Mouse (Mus musculus) limb, embryonic 14.5 days (tissue): ENCODE data around the gene Ddx31. TPM values are rescaled to one million over a fixed set of nuclear protein-coding genes. Genes with fewer than 3 reads are reported as not detected.

Experiments used
- ATAC-seq: fragments of 200-750 bp; cut with Nextera tagmentation; 2 replicates; pipeline ENCODE4 v1.8.0; 2017; ENCODE audit warnings: low read depth, moderate number of reproducible peaks, moderate TSS enrichment; ENCODE audit not compliant: low FRiP score
- DNase-seq: peaks from one replicate; pipeline ENCODE4 v3.0.0-alpha.2; 2015; ENCODE audit warnings: low spot score
- H3K27ac ChIP-seq: fragments of 300-500 bp; sonication (generic); replicated peaks from 2 replicates; pipeline ENCODE4 v1.5.1; 2014; ENCODE audit warnings: low read depth, mild to moderate bottlenecking, low read length, moderate library complexity, mixed read lengths
- H3K27me3 ChIP-seq: fragments of 300-500 bp; sonication (generic); 2 replicates; pipeline ENCODE4 v1.6.1; 2014; ENCODE audit warnings: low read length, mixed read lengths; ENCODE audit not compliant: control insufficient read depth, insufficient read depth
- H3K36me3 ChIP-seq: fragments of 300-500 bp; sonication (generic); 2 replicates; pipeline ENCODE4 v1.6.1; 2014; ENCODE audit warnings: mild to moderate bottlenecking, low read length, moderate library complexity, mixed read lengths; ENCODE audit not compliant: control insufficient read depth, insufficient read depth
- H3K4me1 ChIP-seq: fragments of 300-500 bp; sonication (generic); 2 replicates; pipeline ENCODE4 v1.6.1; 2014; ENCODE audit warnings: antibody characterized with exemption, low read length, mixed read lengths; ENCODE audit not compliant: control insufficient read depth, insufficient read depth
- H3K4me2 ChIP-seq: fragments of 300-500 bp; sonication (generic); replicated peaks from 2 replicates; pipeline ENCODE4 v1.6.1; 2014; ENCODE audit warnings: low read depth, mild to moderate bottlenecking, low read length, moderate library complexity; ENCODE audit not compliant: severe bottlenecking
- H3K4me3 ChIP-seq: fragments of 300-500 bp; sonication (generic); replicated peaks from 2 replicates; pipeline ENCODE4 v1.5.1; 2014; ENCODE audit warnings: low read length
- H3K9ac ChIP-seq: fragments of 300-500 bp; sonication (generic); 2 replicates; pipeline ENCODE4 v1.6.1; 2014; ENCODE audit warnings: mild to moderate bottlenecking, low read depth, low read length, moderate library complexity; ENCODE audit not compliant: severe bottlenecking
- H3K9me3 ChIP-seq: fragments of 300-500 bp; sonication (generic); 2 replicates; pipeline ENCODE4 v1.6.1; 2016; ENCODE audit warnings: low read length; ENCODE audit not compliant: control insufficient read depth
- POLR2A ChIP-seq: fragments of 200-500 bp; IDR thresholded peaks from 2 replicates; pipeline ENCODE4 v1.8.0; 2012; ENCODE audit warnings: inconsistent platforms, mild to moderate bottlenecking, moderate library complexity, borderline replicate concordance; ENCODE audit not compliant: insufficient read depth, insufficient read length; ENCODE audit errors: extremely low read depth
- WGBS: fragments of 180-500 bp; shearing (Covaris S2); extraction: QIAGEN DNeasy Blood & Tissue Kit; methylation state at CpG from one replicate; pipeline ENCODE4 v1.1.7; 2014; 5-methylcytosine and 5-hydroxymethylcytosine counted together
- polyA plus RNA-seq, 2 experiments: library from polyadenylated mRNA; depleted of rRNA in 1 of 2; stranded (reverse) in 1 of 2; unstranded in 1 of 2; fragments of >200 nt; fragmentation: Nextera tagmentation in 1 of 2; extraction: Ambion mirVana in 1 of 2; gene quantifications; 2 replicates each; pipeline versions ENCODE4 v1.2.1 to v1.2.3; 2012 to 2014

The Ddx31 gene
- polyA plus RNA-seq, 2 experiments = 13.1 to 13.3 TPM

DNA sequence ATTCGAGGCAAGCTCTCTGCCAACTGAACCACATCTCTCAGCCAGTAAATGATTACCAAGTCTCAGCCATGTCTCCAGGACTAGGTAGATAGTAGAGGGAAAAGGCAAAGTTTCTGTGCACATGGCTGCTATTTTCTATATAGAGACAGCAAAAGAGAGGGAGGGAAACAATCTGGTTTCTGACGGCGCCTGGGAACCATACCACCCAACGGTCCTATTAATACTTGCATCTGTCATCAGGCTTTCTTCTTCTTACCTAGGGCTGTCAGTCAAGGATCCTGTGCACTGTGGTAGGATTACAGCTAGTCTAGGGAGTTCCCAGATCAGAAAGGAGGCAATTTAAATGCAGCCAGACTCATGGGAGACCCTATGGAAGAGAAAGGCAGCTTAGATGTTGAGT is 21.3 kb upstream of the Ddx31 start:
- Histone ChIP-seq H3K9me3 (no peaks in the 10 kb centered on the region), H3K9ac (no peak overlapping the region), H3K27ac (no peak overlapping the region), H3K4me3 (no peak overlapping the region), H3K4me2 (no peak overlapping the region), H3K4me1 (no peaks in the 10 kb centered on the region), H3K27me3 (no peaks in the 10 kb centered on the region), H3K36me3 (peaks cover 11% of the 10 kb centered on the region)
- DNase-seq (no peak), ATAC-seq (no peak)
- 71% methylated on average over 4 of the region's 4 CpGs for WGBS
- no peak for TF ChIP-seq POLR2A

DNA sequence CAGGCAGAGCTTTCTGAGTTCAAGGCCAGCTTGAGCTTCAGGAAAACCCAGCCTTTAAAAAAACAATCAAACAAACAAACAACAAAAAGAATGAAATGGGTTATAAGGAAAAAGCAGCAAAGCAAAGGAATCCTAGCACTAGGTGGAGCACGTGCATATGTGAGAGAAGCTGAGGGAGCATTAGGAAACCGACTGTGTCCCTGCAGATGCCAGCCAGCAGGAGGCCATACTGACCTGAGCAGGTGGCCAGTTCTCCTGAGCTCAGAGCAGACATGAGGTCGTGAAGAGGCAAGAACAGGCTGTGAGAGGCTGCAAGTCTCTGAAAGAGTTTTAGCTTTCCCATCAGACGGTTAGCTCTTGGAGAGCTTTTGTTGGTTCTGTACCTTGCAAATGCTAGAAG is 10.9 kb upstream of the Ddx31 start:
- DNase-seq (no peak), ATAC-seq (no peak)
- no peaks in the 10 kb centered on the region for H3K27me3 ChIP-seq
- no peaks in the 10 kb centered on the region for H3K4me1 ChIP-seq
- H3K4me3 ChIP-seq = no peak overlapping the region
- peaks cover 96% of the 10 kb centered on the region for H3K36me3 ChIP-seq
- WGBS = 35% methylated on average over 4 of the region's 4 CpGs
- no peak overlapping the region for H3K9ac ChIP-seq
- no peak overlapping the region for H3K27ac ChIP-seq
- H3K4me2 ChIP-seq = no peak overlapping the region
- no peaks in the 10 kb centered on the region for H3K9me3 ChIP-seq
- TF ChIP-seq POLR2A = no peak

DNA sequence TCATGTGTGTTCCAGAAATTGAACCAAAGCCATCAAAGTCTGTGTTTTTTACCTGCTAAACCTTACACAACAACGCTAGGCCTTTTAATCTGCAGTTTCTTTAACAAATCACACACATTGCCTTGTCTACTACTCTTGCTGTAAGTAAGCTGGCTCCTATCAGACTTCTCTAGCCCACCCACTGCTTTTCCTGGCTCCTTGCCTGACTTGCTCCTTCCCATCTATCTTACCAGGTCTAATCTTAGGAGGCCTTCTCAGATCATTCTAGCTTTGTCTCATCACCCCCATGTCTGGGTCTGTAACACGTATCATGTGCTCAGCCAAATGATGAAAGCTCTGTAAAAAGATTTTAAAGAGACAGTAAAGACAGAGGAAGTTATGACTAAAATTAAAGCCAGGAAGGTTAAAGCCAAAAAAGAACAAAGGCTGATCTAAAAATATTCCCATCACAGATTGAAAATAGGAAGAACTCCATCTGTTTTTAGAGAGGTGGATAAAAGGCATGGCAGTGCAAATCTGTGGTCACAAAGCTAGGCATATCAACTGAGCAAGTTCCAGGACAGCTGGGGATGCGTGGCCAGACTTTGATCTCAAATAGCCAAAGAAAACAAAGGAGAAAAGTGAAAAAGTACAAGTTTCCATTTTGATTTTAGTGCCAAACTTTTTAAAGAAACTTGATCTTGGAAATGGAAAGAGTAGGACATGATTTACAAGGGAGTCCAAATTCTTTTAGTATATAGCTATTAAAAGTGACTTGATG is 3.8 kb upstream of the Ddx31 start:
- Histone ChIP-seq H3K9ac (no peak overlapping the region), H3K36me3 (peaks cover 38% of the 10 kb centered on the region), H3K27me3 (no peaks in the 10 kb centered on the region), H3K27ac (no peak overlapping the region), H3K4me3 (no peak overlapping the region), H3K9me3 (no peaks in the 10 kb centered on the region), H3K4me1 (peaks cover 23% of the 10 kb centered on the region), H3K4me2 (no peak overlapping the region)
- TF ChIP-seq POLR2A = no peak
- 71% methylated on average over 3 of the region's 3 CpGs for WGBS
- ATAC-seq = no peak
- DNase-seq = peak; percentile 4

DNA sequence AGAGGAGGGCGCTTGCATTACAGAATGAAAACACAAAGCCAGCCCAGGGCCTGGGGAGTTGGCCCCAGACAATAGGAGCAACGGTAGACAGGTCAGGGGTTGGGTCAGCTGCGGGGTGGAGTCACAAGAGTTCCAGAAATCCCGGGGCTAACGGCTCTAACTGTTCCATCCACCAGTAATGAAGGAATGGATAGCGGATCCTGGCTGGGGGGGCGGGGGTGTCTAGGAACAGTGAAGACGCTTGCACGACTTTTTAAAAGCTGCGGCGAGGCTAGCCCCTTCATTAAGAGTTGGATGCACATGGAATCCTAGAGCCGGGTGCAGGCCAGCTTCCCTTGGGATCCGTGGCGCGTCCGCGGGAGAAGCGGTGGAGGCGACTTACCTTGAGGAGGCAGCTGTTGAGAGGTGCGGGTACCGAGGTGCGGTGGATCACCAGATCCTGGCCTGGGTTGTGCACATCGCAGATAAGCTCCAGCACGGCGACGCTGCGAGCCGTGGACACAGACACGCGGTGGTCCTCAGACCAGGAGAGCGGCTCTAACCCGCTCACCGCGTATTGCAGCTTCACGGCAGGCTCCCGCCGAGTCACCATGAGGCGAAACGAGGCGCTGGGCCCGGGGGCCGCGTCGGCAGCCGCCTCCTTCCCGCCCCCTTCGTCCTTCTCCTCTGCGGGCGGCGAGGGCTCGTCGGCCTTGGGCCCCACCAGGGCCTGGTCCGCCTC is 545 bp upstream of the Ddx31 start:
- no peaks in the 10 kb centered on the region for H3K27me3 ChIP-seq
- peak overlapping the region; percentile 95 for H3K4me2 ChIP-seq
- DNase-seq = no peak
- peak; percentile 48 for ATAC-seq
- peak overlapping the region; percentile 94 for H3K4me3 ChIP-seq
- WGBS = under 1% methylated on average over 34 of the region's 53 CpGs
- peak overlapping the region; percentile 89 for H3K9ac ChIP-seq
- H3K27ac ChIP-seq = peak overlapping the region; percentile 77
- H3K36me3 ChIP-seq = peaks cover 7% of the 10 kb centered on the region
- H3K4me1 ChIP-seq = peaks cover 27% of the 10 kb centered on the region
- H3K9me3 ChIP-seq = no peaks in the 10 kb centered on the region
- TF ChIP-seq POLR2A = no peak

DNA sequence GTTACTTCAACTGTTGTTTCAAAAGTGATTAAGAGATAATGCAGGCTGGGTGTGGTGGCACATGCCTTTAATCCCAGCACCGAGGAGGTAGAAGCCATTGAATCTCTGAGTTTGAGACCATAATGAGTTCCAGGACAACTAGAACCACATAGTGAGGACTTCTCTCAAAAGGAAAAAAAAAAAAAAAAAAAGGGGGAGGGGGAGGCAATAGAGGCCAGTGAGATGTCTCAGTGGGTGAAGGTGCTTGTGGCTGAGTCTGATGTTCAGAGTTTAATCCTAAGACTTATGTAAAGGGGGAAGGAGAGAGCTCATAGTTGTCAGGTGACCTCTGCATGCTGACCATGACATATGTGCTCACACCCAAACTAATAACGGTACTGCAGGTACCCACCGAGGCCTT is 1.8 kb downstream of the Ddx31 start:
- H3K36me3 ChIP-seq = peaks cover 22% of the 10 kb centered on the region
- DNase-seq = no peak
- H3K9ac ChIP-seq = no peak overlapping the region
- H3K4me1 ChIP-seq = peaks cover 22% of the 10 kb centered on the region
- H3K9me3 ChIP-seq = no peaks in the 10 kb centered on the region
- H3K27ac ChIP-seq = no peak overlapping the region
- TF ChIP-seq POLR2A = no peak
- ATAC-seq = no peak
- WGBS = 75% methylated on average over 3 of the region's 3 CpGs
- peak overlapping the region; percentile 87 for H3K4me2 ChIP-seq
- H3K4me3 ChIP-seq = peak overlapping the region; percentile 94; the same call in 1 of the 2 replicates
- no peaks in the 10 kb centered on the region for H3K27me3 ChIP-seq
